Mouse (Mus musculus) G1E (cell line): Measurements from ENCODE around the gene Hoxd11. TPM values are rescaled to one million over a fixed set of nuclear protein-coding genes. Genes with fewer than 3 reads are reported as not detected.

Experiments
- ATAC-seq: 2 replicates; pipeline ENCODE4 v1.8.0; 2016; ENCODE audit warnings: mild to moderate bottlenecking; ENCODE audit not compliant: insufficient number of reproducible peaks, poor library complexity, low FRiP score, severe bottlenecking; ENCODE audit errors: extremely low read depth
- DNase-seq: peaks from one replicate; pipeline ENCODE4 v3.0.0; 2012; ENCODE audit warnings: low spot score
- H3K27me3 ChIP-seq: 2 replicates; pipeline ENCODE4 v1.6.1; 2012; ENCODE audit warnings: mild to moderate bottlenecking, low read length, inconsistent platforms; ENCODE audit not compliant: insufficient read depth
- H3K36me3 ChIP-seq: replicated peaks from 2 replicates; pipeline ENCODE3; 2012; ENCODE audit warnings: mild to moderate bottlenecking, inconsistent platforms
- H3K4me1 ChIP-seq: 2 replicates; pipeline ENCODE4 v1.6.1; 2012; ENCODE audit warnings: low read depth, low read length, inconsistent platforms, mixed read lengths; ENCODE audit not compliant: insufficient read depth
- H3K4me3 ChIP-seq: 2 replicates; pipeline ENCODE4 v1.5.1; 2012; ENCODE audit warnings: low read depth, mild to moderate bottlenecking, inconsistent platforms, low read length, moderate library complexity, mixed read lengths
- H3K9me3 ChIP-seq: replicated peaks from 2 replicates; pipeline ENCODE4 v1.6.1; 2012; ENCODE audit warnings: inconsistent platforms
- CTCF ChIP-seq: IDR thresholded peaks from 2 replicates; pipeline ENCODE4 v1.5.1; 2012; ENCODE audit warnings: low read depth, low read length, inconsistent platforms, mixed read lengths
- GATA1 ChIP-seq: IDR thresholded peaks from 2 replicates; pipeline ENCODE4 v1.6.1; 2012; ENCODE audit warnings: borderline replicate concordance, low read length, inconsistent platforms, mixed read lengths
- GATA2 ChIP-seq: IDR thresholded peaks from 2 replicates; pipeline ENCODE4 v1.6.1; 2012; ENCODE audit warnings: low read depth, low read length, inconsistent platforms, borderline replicate concordance
- POLR2AphosphoS5 ChIP-seq: IDR thresholded peaks from 2 replicates; pipeline ENCODE4 v1.6.1; 2012; ENCODE audit warnings: low read depth, low read length, inconsistent platforms; ENCODE audit not compliant: insufficient replicate concordance
- TAL1 ChIP-seq: conservative IDR thresholded peaks from 2 replicates; pipeline ENCODE4 v1.6.1; 2012; ENCODE audit warnings: low read depth, low read length, inconsistent platforms, mixed read lengths
- polyA plus RNA-seq: library from polyadenylated mRNA; stranded (reverse); fragments of >175 nt; gene quantifications from 2 replicates; pipeline ENCODE4 v1.2.3, GENCODE M21; 2012
- total RNA-seq, 2 experiments: library from RNA; stranded (forward) in 1 of 2; stranded (reverse) in 1 of 2; fragments of 200-1000 nt in 1 of 2; fragments of >200 nt in 1 of 2; fragmentation: Nextera tagmentation in 1 of 2; gene quantifications; 2 replicates each; pipeline ENCODE4 v1.2.3; 2014 to 2017

The Hoxd11 gene
- total and polyA plus RNA-seq, 3 experiments, result 0.05 TPM; not detected in 2

- H3K27me3 ChIP-seq, result peaks cover 16% of the 10 kb centered on the region; the same call in 1 of the 2 replicates
- H3K36me3 ChIP-seq, result no peaks in the 10 kb centered on the region
- no peak for DNase-seq
- no peaks in the 10 kb centered on the region for H3K4me1 ChIP-seq
- TF ChIP-seq TAL1 (no peak), GATA1 (no peak), CTCF (no peak), GATA2 (no peak), POLR2AphosphoS5 (no peak)
- ATAC-seq, result no peak
- H3K4me3 ChIP-seq, result no peak overlapping the region
- peaks cover 9% of the 10 kb centered on the region for H3K9me3 ChIP-seq
Observed at GRCm38 (mm10) chr2:74699053-74699430, 19.7 kb downstream of the Hoxd11 start.

GRCm38 (mm10) chr2:74699664-74700545 lies 20.5 kb downstream of the Hoxd11 start:
- no peak for DNase-seq
- Histone ChIP-seq H3K36me3 (no peaks in the 10 kb centered on the region), H3K4me1 (no peaks in the 10 kb centered on the region), H3K27me3 (peaks cover 16% of the 10 kb centered on the region; the same call in 1 of the 2 replicates), H3K9me3 (peaks cover 13% of the 10 kb centered on the region), H3K4me3 (no peak overlapping the region)
- no peak for ATAC-seq
- no peak for TF ChIP-seq POLR2AphosphoS5
- TF ChIP-seq GATA2, result no peak
- TF ChIP-seq TAL1, result no peak
- no peak for TF ChIP-seq CTCF
- no peak for TF ChIP-seq GATA1

DNA sequence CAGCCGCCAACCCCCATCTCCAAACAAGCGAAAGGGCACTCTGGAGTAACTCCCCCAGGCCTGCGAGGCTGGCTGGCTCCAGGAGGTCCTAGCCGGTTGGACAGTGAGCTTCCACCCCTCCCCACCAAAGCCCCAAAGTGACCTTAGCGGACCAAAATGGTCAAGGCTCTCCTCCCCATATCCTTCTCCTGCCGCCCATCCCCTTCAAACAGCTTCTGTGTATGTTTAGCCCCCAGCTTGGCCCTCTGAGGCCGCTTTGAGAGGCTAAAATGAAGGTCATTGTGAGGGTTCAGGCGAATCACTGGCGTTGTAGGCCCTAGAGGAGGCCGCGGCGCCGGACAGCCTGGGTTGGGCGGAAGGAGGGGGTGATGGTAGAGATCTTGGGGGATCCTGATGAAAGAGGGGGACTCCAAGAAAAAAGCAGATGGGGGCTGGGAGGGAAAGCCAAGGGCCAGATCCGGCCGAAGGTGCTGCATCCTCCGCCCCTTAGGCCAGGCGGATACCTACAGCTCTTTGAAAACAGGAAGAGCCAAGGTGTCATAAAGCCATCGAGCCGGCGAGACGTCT lies 21.3 kb downstream of the Hoxd11 start:
- Histone ChIP-seq H3K4me1 (no peaks in the 10 kb centered on the region), H3K9me3 (peaks cover 19% of the 10 kb centered on the region), H3K27me3 (peaks cover 16% of the 10 kb centered on the region; the same call in 1 of the 2 replicates), H3K36me3 (no peaks in the 10 kb centered on the region), H3K4me3 (no peak overlapping the region)
- DNase-seq (no peak), ATAC-seq (no peak)
- TF ChIP-seq CTCF (no peak), GATA2 (no peak), POLR2AphosphoS5 (no peak), TAL1 (no peak), GATA1 (no peak)

DNA sequence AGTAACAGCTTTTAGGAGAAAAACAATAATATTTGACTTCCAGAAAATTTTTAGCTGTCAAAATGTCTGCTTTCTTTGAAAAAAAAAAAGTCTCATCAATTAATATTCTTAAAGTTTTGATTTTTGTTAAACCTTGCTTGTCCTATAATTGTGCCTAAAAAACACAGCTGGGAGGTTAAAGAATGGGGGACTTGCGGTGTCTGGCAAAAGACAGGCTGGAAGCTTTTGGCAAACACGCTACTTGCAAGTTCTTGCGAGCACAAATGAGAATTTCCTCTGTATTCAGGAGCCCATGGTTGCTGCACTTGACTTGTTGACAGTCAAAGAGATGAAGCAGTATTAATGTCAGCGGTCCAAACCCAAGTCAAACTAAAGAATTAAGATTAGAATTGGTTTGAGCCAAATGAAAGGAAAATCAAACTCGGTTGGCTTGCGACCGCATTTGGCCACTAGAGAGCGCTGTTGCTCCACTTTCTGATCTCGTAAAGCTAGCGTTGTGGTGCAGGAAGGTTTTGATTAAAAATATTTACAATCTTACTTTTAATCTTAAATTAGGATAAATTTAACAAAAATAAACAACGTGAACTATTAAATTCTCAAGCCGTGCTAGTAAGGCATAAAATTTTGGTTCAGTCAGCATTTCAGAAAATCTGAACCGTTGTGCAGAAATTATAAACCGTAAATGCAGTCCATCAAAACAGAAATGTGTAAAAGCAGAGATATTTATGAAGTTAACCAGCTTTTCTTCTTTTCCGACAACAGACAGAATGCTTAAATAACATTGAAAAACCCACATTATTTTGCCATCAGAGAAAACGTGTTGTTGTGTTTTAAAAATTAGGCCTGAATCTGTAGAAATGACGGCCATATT lies 22.8 kb downstream of the Hoxd11 start:
- Histone ChIP-seq H3K36me3 (no peaks in the 10 kb centered on the region), H3K9me3 (peaks cover 21% of the 10 kb centered on the region), H3K4me3 (no peak overlapping the region), H3K4me1 (no peaks in the 10 kb centered on the region), H3K27me3 (peaks cover 11% of the 10 kb centered on the region; the same call in 1 of the 2 replicates)
- TF ChIP-seq CTCF (peak; percentile 44), GATA1 (no peak)
- DNase-seq (peak; percentile 23), ATAC-seq (no peak)

GRCm38 (mm10) chr2:74702820-74703219 lies 23.5 kb downstream of the Hoxd11 start:
- Histone ChIP-seq H3K9me3 (peaks cover 20% of the 10 kb centered on the region), H3K4me3 (no peak overlapping the region), H3K36me3 (no peaks in the 10 kb centered on the region), H3K4me1 (no peaks in the 10 kb centered on the region), H3K27me3 (peaks cover 11% of the 10 kb centered on the region; the same call in 1 of the 2 replicates)
- no peak for DNase-seq
- ATAC-seq, result no peak
- TF ChIP-seq GATA1 (no peak), TAL1 (no peak), CTCF (no peak), POLR2AphosphoS5 (no peak), GATA2 (no peak)

- peaks cover 15% of the 10 kb centered on the region for H3K9me3 ChIP-seq
- peaks cover 11% of the 10 kb centered on the region; the same call in 1 of the 2 replicates for H3K27me3 ChIP-seq
- ATAC-seq (no peak), DNase-seq (no peak)
- H3K36me3 ChIP-seq, result no peaks in the 10 kb centered on the region
- no peak for TF ChIP-seq GATA2
- no peak for TF ChIP-seq CTCF
- TF ChIP-seq TAL1, result no peak
- TF ChIP-seq GATA1, result no peak
- TF ChIP-seq POLR2AphosphoS5, result no peak
- H3K4me3 ChIP-seq, result no peak overlapping the region
- no peaks in the 10 kb centered on the region for H3K4me1 ChIP-seq
Observed at GRCm38 (mm10) chr2:74703317-74703716, 24.0 kb downstream of the Hoxd11 start.
